Mouse (Mus musculus): Measurements from ENCODE around the gene Col9a3.

The Col9a3 gene

GRCm38 (mm10) chr2:180641576-180642554 is 44.3 kb downstream of the Col9a3 start:
- no peak for DNase-seq (ENCODE audit: low read depth)

GRCm38 (mm10) chr2:180642555-180643260 is 45.1 kb downstream of the Col9a3 start, which contains the start of gene Tcfl5:
Tcfl5 (minus strand) TSS chr2:180642708.
- DNase-seq (ENCODE audit: low read depth) = no peak

- DNase-seq (ENCODE audit: low read depth) = no peak
Observed at GRCm38 (mm10) chr2:180643626-180644025, 46.0 kb downstream of the Col9a3 start.

GRCm38 (mm10) chr2:180646841-180647240 is 49.3 kb downstream of the Col9a3 start:
- no peak for DNase-seq (ENCODE audit: low read depth)

GRCm38 (mm10) chr2:180654666-180655065 is 57.1 kb downstream of the Col9a3 start:
- no peak for DNase-seq (ENCODE audit: low read depth)

DNA sequence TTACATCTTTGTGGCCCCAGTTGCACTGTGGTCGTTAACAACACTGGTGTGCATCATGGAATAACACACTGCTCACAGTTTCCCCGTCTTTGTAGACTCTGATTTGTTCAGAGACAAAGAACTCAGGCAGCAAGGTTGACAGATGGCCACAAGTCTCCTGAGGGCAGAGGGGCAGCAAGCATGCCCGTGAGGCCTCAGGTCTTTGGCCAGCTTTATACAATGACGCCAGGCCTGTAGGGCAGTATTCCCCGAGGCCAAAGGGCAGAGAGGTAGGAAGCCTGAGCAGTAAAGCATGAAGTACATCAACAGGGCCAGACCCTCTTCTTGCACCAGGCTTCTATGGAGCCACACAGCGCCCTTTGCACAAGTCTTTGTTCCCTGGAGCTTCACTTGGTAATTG is 57.6 kb downstream of the Col9a3 start:
- DNase-seq (ENCODE audit: low read depth) = no peak

GRCm38 (mm10) chr2:180657394-180658013 is 59.9 kb downstream of the Col9a3 start:
- peak; percentile 60 for DNase-seq (ENCODE audit: low read depth)

GRCm38 (mm10) chr2:180658381-180658780 is 60.8 kb downstream of the Col9a3 start:
- no peak for DNase-seq (ENCODE audit: low read depth)

GRCm38 (mm10) chr2:180659353-180660150 is 62.0 kb downstream of the Col9a3 start:
- no peak for DNase-seq (ENCODE audit: low read depth)

GRCm38 (mm10) chr2:180660521-180660920 is 62.9 kb downstream of the Col9a3 start:
- no peak for DNase-seq (ENCODE audit: low read depth)

DNA sequence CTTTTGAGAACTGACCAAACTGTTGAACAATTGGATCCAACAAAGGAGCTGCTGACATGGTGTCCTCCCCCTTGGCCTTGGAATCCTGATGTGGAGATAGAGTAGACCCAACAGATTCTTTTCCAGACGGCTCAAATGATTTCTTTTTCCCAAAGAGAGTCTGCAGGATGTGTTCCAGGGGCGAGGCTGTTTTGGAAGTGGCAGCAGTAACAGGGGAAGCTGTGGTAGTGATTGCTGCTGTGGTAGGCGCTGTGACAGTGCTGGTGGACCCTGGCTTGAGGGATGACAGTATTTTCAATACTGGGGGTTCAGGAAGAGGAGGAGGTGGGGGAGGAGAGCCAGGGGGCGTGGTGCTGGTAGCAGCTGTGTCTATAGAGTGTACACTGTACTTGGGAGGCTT is 64.4 kb downstream of the Col9a3 start:
- no peak for DNase-seq (ENCODE audit: low read depth)

Measured in fibroblast of lung, adult 2 months (primary cell).